Mouse (Mus musculus): ENCODE results near the gene Syk.

- TF ChIP-seq CTCF (IDR thresholded peaks at IDR 0.05; ENCODE audit: extremely low read depth, insufficient read depth, insufficient read length, insufficient replicate concordance) = no peak
- TF ChIP-seq POLR2A (IDR thresholded peaks at IDR 0.05; ENCODE audit: low read depth, low read length) = no peak
Observed at GRCm38 (mm10) chr13:52617096-52617714, 34.2 kb downstream of the Syk start.
